Mouse (Mus musculus): ENCODE data around the gene Nop56.
A peak's percentile ranks its signal among the peaks of the same experiment; 100 is the strongest.

Gene Nop56

GRCm38 (mm10) chr2:130274149-130274861, at the start of gene Nop56:
Gene Nop56 (plus strand): TSS chr2:130274430.
- TF ChIP-seq CTCF (conservative IDR thresholded peaks at IDR 0.05; ENCODE audit: low read length) (no peak), POU5F1 (IDR thresholded peaks at IDR 0.05; ENCODE audit: borderline replicate concordance, low read length) (no peak), NANOG (IDR thresholded peaks at IDR 0.05; ENCODE audit: borderline replicate concordance, low read length) (no peak)
- H3K36me3 ChIP-seq (ENCODE audit: insufficient read depth, low read length): peaks cover 45% of the 10 kb centered on the region
- peak within 1 kb of the TSS; percentile 92 for H3K4me3 ChIP-seq (replicated peaks; ENCODE audit: low read length)
- H3K4me1 ChIP-seq (replicated peaks; ENCODE audit: low read depth, low read length): peaks cover 30% of the 10 kb centered on the region
- H3K9me3 ChIP-seq (ENCODE audit: low read length): peaks cover 10% of the 10 kb centered on the region; the same call in 1 of the 2 replicates
- H3K27me3 ChIP-seq (ENCODE audit: insufficient read depth, low read length): no peaks in the 10 kb centered on the region

- Histone ChIP-seq H3K4me3 (replicated peaks; ENCODE audit: low read length) (no peak overlapping the region), H3K36me3 (ENCODE audit: insufficient read depth, low read length) (no peaks in the 10 kb centered on the region), H3K27me3 (ENCODE audit: insufficient read depth, low read length) (no peaks in the 10 kb centered on the region; the same call in 1 of the 2 replicates), H3K4me1 (replicated peaks; ENCODE audit: low read depth, low read length) (peaks cover 4% of the 10 kb centered on the region; the same call in 1 of the 2 replicates), H3K9me3 (ENCODE audit: low read length) (no peaks in the 10 kb centered on the region)
- TF ChIP-seq CTCF (conservative IDR thresholded peaks at IDR 0.05; ENCODE audit: low read length) (peak; percentile 46), NANOG (IDR thresholded peaks at IDR 0.05; ENCODE audit: borderline replicate concordance, low read length) (no peak), POU5F1 (IDR thresholded peaks at IDR 0.05; ENCODE audit: borderline replicate concordance, low read length) (no peak)
These were observed 27.3 kb upstream of the Nop56 start for GRCm38 (mm10) chr2:130246912-130247311.

GRCm38 (mm10) chr2:130248226-130248625, 26.0 kb upstream of the Nop56 start:
- Histone ChIP-seq H3K27me3 (ENCODE audit: insufficient read depth, low read length) (no peaks in the 10 kb centered on the region; the same call in 1 of the 2 replicates), H3K4me3 (replicated peaks; ENCODE audit: low read length) (no peak overlapping the region), H3K9me3 (ENCODE audit: low read length) (no peaks in the 10 kb centered on the region), H3K36me3 (ENCODE audit: insufficient read depth, low read length) (no peaks in the 10 kb centered on the region), H3K4me1 (replicated peaks; ENCODE audit: low read depth, low read length) (peaks cover 4% of the 10 kb centered on the region; the same call in 1 of the 2 replicates)
- TF ChIP-seq NANOG (IDR thresholded peaks at IDR 0.05; ENCODE audit: borderline replicate concordance, low read length) (no peak), CTCF (conservative IDR thresholded peaks at IDR 0.05; ENCODE audit: low read length) (no peak), POU5F1 (IDR thresholded peaks at IDR 0.05; ENCODE audit: borderline replicate concordance, low read length) (no peak)

GRCm38 (mm10) chr2:130256762-130257161, 17.5 kb upstream of the Nop56 start:
- no peaks in the 10 kb centered on the region; the same call in 1 of the 2 replicates for H3K27me3 ChIP-seq (ENCODE audit: insufficient read depth, low read length)
- H3K9me3 ChIP-seq (ENCODE audit: low read length): no peaks in the 10 kb centered on the region
- no peak overlapping the region for H3K4me3 ChIP-seq (replicated peaks; ENCODE audit: low read length)
- H3K36me3 ChIP-seq (ENCODE audit: insufficient read depth, low read length): no peaks in the 10 kb centered on the region
- no peak for TF ChIP-seq POU5F1 (IDR thresholded peaks at IDR 0.05; ENCODE audit: borderline replicate concordance, low read length)
- no peak for TF ChIP-seq NANOG (IDR thresholded peaks at IDR 0.05; ENCODE audit: borderline replicate concordance, low read length)
- no peak for TF ChIP-seq CTCF (conservative IDR thresholded peaks at IDR 0.05; ENCODE audit: low read length)
- H3K4me1 ChIP-seq (replicated peaks; ENCODE audit: low read depth, low read length): no peaks in the 10 kb centered on the region

GRCm38 (mm10) chr2:130260822-130261221, 13.4 kb upstream of the Nop56 start:
- TF ChIP-seq NANOG (IDR thresholded peaks at IDR 0.05; ENCODE audit: borderline replicate concordance, low read length): no peak
- no peak for TF ChIP-seq POU5F1 (IDR thresholded peaks at IDR 0.05; ENCODE audit: borderline replicate concordance, low read length)
- H3K4me1 ChIP-seq (replicated peaks; ENCODE audit: low read depth, low read length): no peaks in the 10 kb centered on the region; the same call in 1 of the 2 replicates
- no peaks in the 10 kb centered on the region for H3K36me3 ChIP-seq (ENCODE audit: insufficient read depth, low read length)
- H3K9me3 ChIP-seq (ENCODE audit: low read length): no peaks in the 10 kb centered on the region
- no peaks in the 10 kb centered on the region; the same call in 1 of the 2 replicates for H3K27me3 ChIP-seq (ENCODE audit: insufficient read depth, low read length)
- H3K4me3 ChIP-seq (replicated peaks; ENCODE audit: low read length): no peak overlapping the region

GRCm38 (mm10) chr2:130261914-130262313, 12.3 kb upstream of the Nop56 start:
- no peaks in the 10 kb centered on the region; the same call in 1 of the 2 replicates for H3K4me1 ChIP-seq (replicated peaks; ENCODE audit: low read depth, low read length)
- no peaks in the 10 kb centered on the region for H3K36me3 ChIP-seq (ENCODE audit: insufficient read depth, low read length)
- no peak for TF ChIP-seq POU5F1 (IDR thresholded peaks at IDR 0.05; ENCODE audit: borderline replicate concordance, low read length)
- no peak for TF ChIP-seq NANOG (IDR thresholded peaks at IDR 0.05; ENCODE audit: borderline replicate concordance, low read length)
- TF ChIP-seq CTCF (conservative IDR thresholded peaks at IDR 0.05; ENCODE audit: low read length): no peak
- no peaks in the 10 kb centered on the region for H3K9me3 ChIP-seq (ENCODE audit: low read length)
- H3K4me3 ChIP-seq (replicated peaks; ENCODE audit: low read length): no peak overlapping the region
- H3K27me3 ChIP-seq (ENCODE audit: insufficient read depth, low read length): no peaks in the 10 kb centered on the region; the same call in 1 of the 2 replicates

- Histone ChIP-seq H3K9me3 (ENCODE audit: low read length) (no peaks in the 10 kb centered on the region), H3K4me1 (replicated peaks; ENCODE audit: low read depth, low read length) (no peaks in the 10 kb centered on the region; the same call in 1 of the 2 replicates), H3K4me3 (replicated peaks; ENCODE audit: low read length) (no peak overlapping the region), H3K36me3 (ENCODE audit: insufficient read depth, low read length) (no peaks in the 10 kb centered on the region), H3K27me3 (ENCODE audit: insufficient read depth, low read length) (no peaks in the 10 kb centered on the region; the same call in 1 of the 2 replicates)
- TF ChIP-seq CTCF (conservative IDR thresholded peaks at IDR 0.05; ENCODE audit: low read length): no peak
- TF ChIP-seq POU5F1 (IDR thresholded peaks at IDR 0.05; ENCODE audit: borderline replicate concordance, low read length): no peak
- TF ChIP-seq NANOG (IDR thresholded peaks at IDR 0.05; ENCODE audit: borderline replicate concordance, low read length): no peak
These were observed 11.8 kb upstream of the Nop56 start for GRCm38 (mm10) chr2:130262398-130262797.

GRCm38 (mm10) chr2:130265520-130265919, 8.7 kb upstream of the Nop56 start:
- Histone ChIP-seq H3K36me3 (ENCODE audit: insufficient read depth, low read length) (no peaks in the 10 kb centered on the region), H3K27me3 (ENCODE audit: insufficient read depth, low read length) (no peaks in the 10 kb centered on the region), H3K4me3 (replicated peaks; ENCODE audit: low read length) (no peak overlapping the region), H3K4me1 (replicated peaks; ENCODE audit: low read depth, low read length) (no peaks in the 10 kb centered on the region; the same call in 1 of the 2 replicates), H3K9me3 (ENCODE audit: low read length) (no peaks in the 10 kb centered on the region)
- no peak for TF ChIP-seq NANOG (IDR thresholded peaks at IDR 0.05; ENCODE audit: borderline replicate concordance, low read length)
- no peak for TF ChIP-seq CTCF (conservative IDR thresholded peaks at IDR 0.05; ENCODE audit: low read length)
- no peak for TF ChIP-seq POU5F1 (IDR thresholded peaks at IDR 0.05; ENCODE audit: borderline replicate concordance, low read length)

Data from E14TG2a.4 (cell line).